Mouse (Mus musculus) left cerebral cortex, adult 11 months (tissue): ENCODE measurements at regions not wholly inside any gene's neighbourhood (a gene's known extent, or its start where the extent isn't known, plus 50 kb on each side); places are given as distances from the start of the nearest gene placed in this dataset.

Experiments used
- DNase-seq: peaks from one replicate; pipeline ENCODE4 v3.0.0; 2022; ENCODE audit warnings: low spot score

- no peak for DNase-seq
Measured at GRCm38 (mm10) chr15:52783940-52784339, 1100.8 kb upstream of the Gm7489 start.

- no peak for DNase-seq
Measured at GRCm38 (mm10) chr15:52785196-52785595, 1099.5 kb upstream of the Gm7489 start.

- DNase-seq: no peak
Measured at GRCm38 (mm10) chr15:52785976-52786375, 1098.7 kb upstream of the Gm7489 start.

GRCm38 (mm10) chr15:52805479-52806199 is 1079.1 kb upstream of the Gm7489 start:
- DNase-seq: peak; percentile 18

GRCm38 (mm10) chr15:52808622-52809021 is 1076.1 kb upstream of the Gm7489 start:
- no peak for DNase-seq

- DNase-seq: no peak
Measured at GRCm38 (mm10) chr15:52820796-52821195, 1063.9 kb upstream of the Gm7489 start.

- no peak for DNase-seq
Measured at GRCm38 (mm10) chr15:52836896-52837295, 1047.8 kb upstream of the Gm7489 start.

- no peak for DNase-seq
Measured at GRCm38 (mm10) chr15:52848132-52848531, 1036.6 kb upstream of the Gm7489 start.

- DNase-seq: peak; percentile 19
Measured at GRCm38 (mm10) chr15:52858682-52859081, 1026.0 kb upstream of the Gm7489 start.

GRCm38 (mm10) chr15:52863494-52863893 is 1021.2 kb upstream of the Gm7489 start:
- no peak for DNase-seq

GRCm38 (mm10) chr15:52892244-52892950 is 992.3 kb upstream of the Gm7489 start:
- no peak for DNase-seq

- DNase-seq: no peak
Measured at GRCm38 (mm10) chr15:52898107-52898506, 986.6 kb upstream of the Gm7489 start.

- no peak for DNase-seq
Measured at GRCm38 (mm10) chr15:52899403-52899802, 985.3 kb upstream of the Gm7489 start.

- no peak for DNase-seq
Measured at GRCm38 (mm10) chr15:52899822-52900221, 984.9 kb upstream of the Gm7489 start.

- peak; percentile 11 for DNase-seq
Measured at GRCm38 (mm10) chr15:52905231-52905630, 979.5 kb upstream of the Gm7489 start.

- DNase-seq: no peak
Measured at GRCm38 (mm10) chr15:52907217-52907616, 977.5 kb upstream of the Gm7489 start.

- DNase-seq: no peak
Measured at GRCm38 (mm10) chr15:52922277-52922676, 962.4 kb upstream of the Gm7489 start.

GRCm38 (mm10) chr15:52928408-52928807 is 956.3 kb upstream of the Gm7489 start:
- no peak for DNase-seq

- no peak for DNase-seq
Measured at GRCm38 (mm10) chr15:52937138-52937537, 947.6 kb upstream of the Gm7489 start.

- no peak for DNase-seq
Measured at GRCm38 (mm10) chr15:52944592-52944991, 940.1 kb upstream of the Gm7489 start.

- no peak for DNase-seq
Measured at GRCm38 (mm10) chr15:52948196-52948595, 936.5 kb upstream of the Gm7489 start.

GRCm38 (mm10) chr15:52953480-52953879 is 931.2 kb upstream of the Gm7489 start:
- no peak for DNase-seq
